Mouse (Mus musculus) CH12.LX (cell line): ENCODE measurements around the gene Spop.

Experiments
- CHD2 ChIP-seq: IDR thresholded peaks from 2 replicates; pipeline ENCODE4 v1.6.1; 2011; ENCODE audit warnings: low read length, improper control_type of control experiment
- CTCF ChIP-seq, 2 experiments: IDR thresholded peaks in 1 of 2; conservative IDR thresholded peaks in 1 of 2; 2 replicates each; pipeline ENCODE4 v1.5.1; 2011 to 2012; ENCODE audit warnings: low read depth in 2 of 2, low read length in 2 of 2, improper control_type of control experiment in 1 of 2, inconsistent platforms in 1 of 2, mild to moderate bottlenecking in 1 of 2, moderate library complexity in 1 of 2
- E2F4 ChIP-seq: IDR thresholded peaks from 2 replicates; pipeline ENCODE4 v1.6.1; 2011; ENCODE audit warnings: low read depth, low read length, improper control_type of control experiment; ENCODE audit not compliant: insufficient replicate concordance
- KAT2A ChIP-seq: IDR thresholded peaks from 2 replicates; pipeline ENCODE4 v1.6.1; 2012; ENCODE audit warnings: low read length, improper control_type of control experiment, inconsistent platforms; ENCODE audit not compliant: insufficient replicate concordance
- MAZ ChIP-seq: IDR thresholded peaks from 2 replicates; pipeline ENCODE4 v1.6.1; 2012; ENCODE audit warnings: low read depth, mild to moderate bottlenecking, inconsistent platforms, low read length, improper control_type of control experiment, moderate library complexity
- MYC ChIP-seq: IDR thresholded peaks from 2 replicates; pipeline ENCODE4 v1.6.1; 2011; ENCODE audit warnings: low read depth, mild to moderate bottlenecking, improper control_type of control experiment, low read length
- NRF1 ChIP-seq: IDR thresholded peaks from 2 replicates; pipeline ENCODE4 v1.6.1; 2014; ENCODE audit warnings: low read depth, mild to moderate bottlenecking, inconsistent platforms, low read length, improper control_type of control experiment, moderate library complexity
- POLR2A ChIP-seq: IDR thresholded peaks from 2 replicates; pipeline ENCODE4 v1.6.1; 2011; ENCODE audit warnings: low read depth, mild to moderate bottlenecking, improper control_type of control experiment, low read length
- USF1 ChIP-seq: IDR thresholded peaks from 2 replicates; pipeline ENCODE4 v1.6.1; 2014; ENCODE audit warnings: low read depth, mild to moderate bottlenecking, inconsistent platforms, low read length, improper control_type of control experiment

DNA sequence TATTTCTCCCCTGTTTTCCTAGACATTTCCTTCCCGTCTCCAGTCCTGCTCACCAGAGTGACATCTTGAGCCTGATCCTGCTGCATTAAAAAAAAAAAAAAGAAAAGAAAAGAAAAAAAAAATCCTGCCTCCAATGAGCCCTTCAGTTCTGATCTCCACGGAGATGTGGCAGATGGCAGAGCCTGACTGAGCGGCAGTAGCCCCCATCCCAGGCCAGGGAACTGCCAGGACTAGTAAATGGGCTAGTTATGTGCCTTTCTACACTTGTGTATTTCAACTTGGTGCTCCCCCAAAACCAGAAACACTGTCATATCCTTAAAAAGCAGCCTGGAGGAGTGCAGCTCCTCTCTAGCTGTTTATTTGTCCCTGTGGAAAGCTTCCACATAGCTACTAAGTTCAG is 87.0 kb downstream of the Spop start:
- TF ChIP-seq POLR2A (no peak), CTCF (conservative IDR thresholded peaks at IDR 0.05 in 1 of 2, IDR thresholded peaks at IDR 0.05 in 1 of 2; ENCODE audit: low read depth in 2 of 2, low read length in 2 of 2) (no peak), MYC (no peak), E2F4 (no peak), NRF1 (no peak), USF1 (no peak), KAT2A (no peak), MAZ (no peak), CHD2 (no peak)
